In the genomic region with DNA sequence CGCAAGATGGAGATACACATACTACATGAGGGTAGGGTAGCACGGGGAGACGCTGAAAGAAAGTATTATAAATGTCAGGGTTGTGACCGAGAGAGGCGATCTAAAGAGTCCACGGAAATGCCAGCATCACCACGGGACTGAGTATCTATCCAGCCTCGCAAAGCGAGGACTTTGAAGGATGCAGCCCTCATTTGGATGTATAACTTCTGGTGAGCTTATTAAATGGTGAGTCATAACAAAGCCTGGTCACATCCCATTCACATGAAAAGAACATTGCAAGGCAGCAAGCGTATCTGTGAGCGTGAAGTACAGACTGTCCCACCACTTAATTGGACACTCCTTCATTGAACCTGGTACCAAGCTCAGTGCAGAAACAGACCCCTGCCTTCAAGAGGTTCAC, we compare ENCODE assay signal across 10 mouse cellular contexts. TPM values are rescaled to one million over a fixed set of nuclear protein-coding genes. Genes with fewer than 3 reads are reported as not detected.
DNase-seq lines count a peak whose midpoint lies in the region; ATAC-seq and TF ChIP-seq lines count a peak whose summit lies in the region.
"Had no signal": no experiment of that assay in that cellular context is flagged by ENCODE, and none has a peak within 500 bp of the region (broad histone marks: within the 10 kb centered on the region; RNA-seq: fewer than 3 reads in every experiment).

No protein-coding gene starts in this region.

- no peaks in the 10 kb centered on the region for H3K36me3 ChIP-seq in heart, embryonic 13.5 days
- H3K36me3 ChIP-seq in neural tube, embryonic 15.5 days = no peaks in the 10 kb centered on the region
- H3K36me3 ChIP-seq in limb, embryonic 14.5 days (ENCODE audit: control insufficient read depth, insufficient read depth, low read length) = no peaks in the 10 kb centered on the region

- H3K27ac ChIP-seq in heart, embryonic 13.5 days (replicated peaks) = no peak overlapping the region
- no peak overlapping the region for H3K27ac ChIP-seq in neural tube, embryonic 15.5 days (replicated peaks)
- H3K27ac ChIP-seq in limb, embryonic 14.5 days (replicated peaks; ENCODE audit: low read depth, low read length) = no peak overlapping the region

- no peak for TF ChIP-seq POLR2A in limb, embryonic 14.5 days (IDR thresholded peaks at IDR 0.05; ENCODE audit: borderline replicate concordance, extremely low read depth, insufficient read depth, insufficient read length)

- peak overlapping the region; percentile 78 for H3K4me3 ChIP-seq in heart, embryonic 13.5 days
- H3K4me3 ChIP-seq in neural tube, embryonic 15.5 days (replicated peaks) = no peak overlapping the region
- H3K4me3 ChIP-seq in limb, embryonic 14.5 days (replicated peaks; ENCODE audit: low read length) = 0 out of 2 replicates have a peak overlapping the region, but pooled peaks have one; percentile 69

- H3K4me2 ChIP-seq in heart, embryonic 13.5 days = peak overlapping the region; percentile 98
- H3K4me2 ChIP-seq in neural tube, embryonic 15.5 days = peak overlapping the region; percentile 100
- H3K4me2 ChIP-seq in limb, embryonic 14.5 days (replicated peaks; ENCODE audit: low read depth, low read length, severe bottlenecking) = peak overlapping the region; percentile 99; the same call in 1 of the 2 replicates

- no peak for ATAC-seq in heart, embryonic 13.5 days (ENCODE audit: extremely low read depth, insufficient number of reproducible peaks, low FRiP score, low TSS enrichment)
- ATAC-seq in neural tube, embryonic 15.5 days (ENCODE audit: low FRiP score) = no peak
- ATAC-seq in limb, embryonic 14.5 days (ENCODE audit: low FRiP score, low read depth) = no peak
- no peak for ATAC-seq in erythroblast, adult 5-6 weeks (replicated peaks; ENCODE audit: low FRiP score, poor library complexity, severe bottlenecking)

- peaks cover 37% of the 10 kb centered on the region for H3K27me3 ChIP-seq in heart, embryonic 13.5 days (replicated peaks)
- peaks cover 54% of the 10 kb centered on the region for H3K27me3 ChIP-seq in neural tube, embryonic 15.5 days (replicated peaks)
- peaks cover 20% of the 10 kb centered on the region for H3K27me3 ChIP-seq in limb, embryonic 14.5 days (ENCODE audit: control insufficient read depth, insufficient read depth, low read length)
- H3K27me3 ChIP-seq: CH12.LX had no signal

- WGBS in heart, embryonic 13.5 days = 31% methylated on average over 11 of the region's 11 CpGs
- WGBS in neural tube, embryonic 15.5 days = 46% methylated on average over 11 of the region's 11 CpGs
- WGBS in limb, embryonic 14.5 days = 42% methylated on average over 11 of the region's 11 CpGs

- H3K9ac ChIP-seq in heart, embryonic 13.5 days = peak overlapping the region; percentile 88
- H3K9ac ChIP-seq in neural tube, embryonic 15.5 days (replicated peaks) = no peak overlapping the region
- H3K9ac ChIP-seq in limb, embryonic 14.5 days (ENCODE audit: low read depth, low read length, severe bottlenecking) = no peak overlapping the region

- peaks cover 40% of the 10 kb centered on the region for H3K4me1 ChIP-seq in heart, embryonic 13.5 days
- peaks cover 28% of the 10 kb centered on the region for H3K4me1 ChIP-seq in neural tube, embryonic 15.5 days
- H3K4me1 ChIP-seq in limb, embryonic 14.5 days (ENCODE audit: control insufficient read depth, insufficient read depth, low read length) = peaks cover 18% of the 10 kb centered on the region

- H3K9me3 ChIP-seq in heart, embryonic 13.5 days = no peaks in the 10 kb centered on the region
- no peaks in the 10 kb centered on the region for H3K9me3 ChIP-seq in neural tube, embryonic 15.5 days (replicated peaks)
- H3K9me3 ChIP-seq in limb, embryonic 14.5 days (ENCODE audit: control insufficient read depth, low read length) = no peaks in the 10 kb centered on the region

- no peak for DNase-seq in heart, adult 9 months (ENCODE audit: low spot score in 2 of 2)
- DNase-seq in neural tube, embryonic 10.5 days (ENCODE audit: extremely low spot score, low spot score) = no peak
- DNase-seq in limb, embryonic 14.5 days (ENCODE audit: low spot score) = no peak
- no peak for DNase-seq in adrenal gland, postnatal 14 days
- DNase-seq in thymus, postnatal 36 days = no peak
- DNase-seq: kidney, adult 18-20 months had no signal

RNA-seq across cellular contexts. Expression of a gene that starts 0.8 kb away (rescaled TPM):
- 2.9 and 3.4 TPM in 2 replicates for polyA plus RNA-seq in heart, embryonic 13.5 days (2015; fragmentation: Nextera tagmentation; extraction: Ambion mirVana)
- 0.89 and 0.93 TPM in 2 replicates for polyA plus RNA-seq in neural tube, embryonic 15.5 days (2015; fragmentation: Nextera tagmentation; extraction: Ambion mirVana)
- polyA plus RNA-seq in limb, embryonic 14.5 days (2012; rRNA removed) = 4.6 and 5.3 TPM in 2 replicates
- polyA plus RNA-seq in limb, embryonic 14.5 days (2014; fragmentation: Nextera tagmentation; extraction: Ambion mirVana) = 3.7 and 5.8 TPM in 2 replicates
- 4.7 and 5.4 TPM in 2 replicates for total RNA-seq in adrenal gland, postnatal 14 days (2021)
- total RNA-seq in erythroblast, adult 5-6 weeks (2015; ENCODE audit: low replicate concordance) = not detected in 2 replicates
- total RNA-seq in erythroblast, adult 5-6 weeks (2017; ENCODE audit: low replicate concordance) = not detected in 2 replicates
- total RNA-seq: CH12.LX had no signal

RNA-seq across cellular contexts. Expression of a gene that starts 54.2 kb away (rescaled TPM):
- polyA plus RNA-seq in heart, embryonic 13.5 days (2015; fragmentation: Nextera tagmentation; extraction: Ambion mirVana) = 9.1 and 10.1 TPM in 2 replicates
- 19.1 and 21.8 TPM in 2 replicates for polyA plus RNA-seq in neural tube, embryonic 15.5 days (2015; fragmentation: Nextera tagmentation; extraction: Ambion mirVana)
- 49.0 and 56.1 TPM in 2 replicates for polyA plus RNA-seq in limb, embryonic 14.5 days (2012; rRNA removed)
- 20.3 and 24.8 TPM in 2 replicates for polyA plus RNA-seq in limb, embryonic 14.5 days (2014; fragmentation: Nextera tagmentation; extraction: Ambion mirVana)
- total RNA-seq in adrenal gland, postnatal 14 days (2021) = 28.9 and 36.7 TPM in 2 replicates
- 0.38 and 0.42 TPM in 2 replicates for total RNA-seq in erythroblast, adult 5-6 weeks (2015; ENCODE audit: low replicate concordance)
- total RNA-seq in erythroblast, adult 5-6 weeks (2017; ENCODE audit: low replicate concordance) = not detected in 2 replicates
